Mouse (Mus musculus): ENCODE measurements at regions not wholly inside any gene's neighbourhood (a gene's known extent, or its start where the extent isn't known, plus 50 kb on each side); places are given as distances from the start of the nearest gene placed in this dataset.

- Histone ChIP-seq H3K9me3 (no peaks in the 10 kb centered on the region), H3K27ac (no peak overlapping the region), H3K27me3 (no peaks in the 10 kb centered on the region), H3K36me3 (no peaks in the 10 kb centered on the region), H3K9ac (no peak overlapping the region), H3K4me1 (no peaks in the 10 kb centered on the region), H3K4me2 (no peak overlapping the region), H3K4me3 (no peak overlapping the region)
- WGBS, result 90% methylated on average over 2 of the region's 2 CpGs
- ATAC-seq (ENCODE audit: insufficient number of reproducible peaks, low FRiP score, low TSS enrichment, low read depth), result peak; percentile 58; the same call in 1 of the 2 replicates
Observed at GRCm38 (mm10) chr1:110194481-110194880, 212.2 kb downstream of the Cdh7 start.

GRCm38 (mm10) chr1:110215956-110216355 lies 233.7 kb downstream of the Cdh7 start:
- ATAC-seq (ENCODE audit: insufficient number of reproducible peaks, low FRiP score, low TSS enrichment, low read depth), result no peak
- H3K4me3 ChIP-seq, result no peak overlapping the region
- no peak overlapping the region for H3K27ac ChIP-seq
- H3K9me3 ChIP-seq, result no peaks in the 10 kb centered on the region
- no peak overlapping the region for H3K4me2 ChIP-seq
- no peaks in the 10 kb centered on the region for H3K4me1 ChIP-seq
- no peaks in the 10 kb centered on the region for H3K27me3 ChIP-seq
- WGBS, result 76% methylated on average over 1 of the region's 1 CpGs
- no peaks in the 10 kb centered on the region for H3K36me3 ChIP-seq
- H3K9ac ChIP-seq, result no peak overlapping the region

GRCm38 (mm10) chr1:110246218-110246617 lies 264.0 kb downstream of the Cdh7 start:
- ATAC-seq (ENCODE audit: insufficient number of reproducible peaks, low FRiP score, low TSS enrichment, low read depth), result no peak

More at GRCm38 (mm10) chr1:110246218-110246617, 264.0 kb downstream of the Cdh7 start:
- Histone ChIP-seq H3K27ac (no peak overlapping the region), H3K36me3 (no peaks in the 10 kb centered on the region), H3K4me1 (no peaks in the 10 kb centered on the region), H3K27me3 (no peaks in the 10 kb centered on the region), H3K4me2 (no peak overlapping the region), H3K9ac (no peak overlapping the region), H3K4me3 (no peak overlapping the region), H3K9me3 (no peaks in the 10 kb centered on the region)
- 67% methylated on average over 4 of the region's 4 CpGs for WGBS
